Mouse (Mus musculus) intestine, embryonic 16.5 days (tissue): ENCODE measurements at regions not wholly inside any gene's neighbourhood (a gene's known extent, or its start where the extent isn't known, plus 50 kb on each side); places are given as distances from the start of the nearest gene placed in this dataset.
"Not testable (repeated sequence)": the region's sequence is repeated elsewhere in the genome, so short reads cannot be mapped to it uniquely, and the experiment has no call there.

Experiments
- ATAC-seq: fragments of 200-750 bp; cut with Nextera tagmentation; 2 replicates; pipeline ENCODE4 v1.8.0; 2017; ENCODE audit warnings: moderate TSS enrichment, moderate library complexity
- H3K27ac ChIP-seq: fragments of 300-500 bp; sonication (generic); 2 replicates; pipeline ENCODE4 v1.5.1; 2014; ENCODE audit warnings: mild to moderate bottlenecking, low read length
- H3K27me3 ChIP-seq: fragments of 300-500 bp; sonication (generic); replicated peaks from 2 replicates; pipeline ENCODE4 v1.6.1; 2014; ENCODE audit warnings: low read length, control low read depth, mixed read lengths; ENCODE audit not compliant: control insufficient read depth, insufficient read depth
- H3K36me3 ChIP-seq: fragments of 300-500 bp; sonication (generic); 2 replicates; pipeline ENCODE4 v1.6.1; 2014; ENCODE audit warnings: low read length, control low read depth; ENCODE audit not compliant: control insufficient read depth, insufficient read depth
- H3K4me1 ChIP-seq: fragments of 300-500 bp; sonication (generic); 2 replicates; pipeline ENCODE4 v1.6.1; 2014; ENCODE audit warnings: low read length, control low read depth, mixed read lengths; ENCODE audit not compliant: control insufficient read depth, insufficient read depth
- H3K4me2 ChIP-seq: fragments of 300-500 bp; sonication (generic); 2 replicates; pipeline ENCODE4 v1.6.1; 2014; ENCODE audit warnings: low read depth, low read length, control low read depth
- H3K4me3 ChIP-seq: fragments of 300-500 bp; sonication (generic); 2 replicates; pipeline ENCODE4 v1.5.1; 2014; ENCODE audit warnings: mild to moderate bottlenecking, low read length
- H3K9ac ChIP-seq: fragments of 300-500 bp; sonication (generic); 2 replicates; pipeline ENCODE4 v1.6.1; 2014; ENCODE audit warnings: low read depth, low read length
- H3K9me3 ChIP-seq: fragments of 300-500 bp; sonication (generic); 2 replicates; pipeline ENCODE4 v1.6.1; 2016; ENCODE audit warnings: low read length, control low read depth; ENCODE audit not compliant: control insufficient read depth
- WGBS: fragments of 180-500 bp; shearing (Covaris S2); extraction: QIAGEN DNeasy Blood & Tissue Kit; methylation state at CpG from one replicate; pipeline ENCODE4 v1.1.7; 2014; 5-methylcytosine and 5-hydroxymethylcytosine counted together

- Histone ChIP-seq H3K27ac (no peak overlapping the region), H3K9me3 (no peaks in the 10 kb centered on the region), H3K9ac (no peak overlapping the region), H3K36me3 (no peaks in the 10 kb centered on the region), H3K27me3 (no peaks in the 10 kb centered on the region), H3K4me1 (no peaks in the 10 kb centered on the region), H3K4me3 (no peak overlapping the region), H3K4me2 (no peak overlapping the region)
- WGBS = 61% methylated on average over 6 of the region's 6 CpGs
- no peak for ATAC-seq
These were observed 92.6 kb upstream of the Gm5148 start for GRCm38 (mm10) chr3:37816781-37817433.

DNA sequence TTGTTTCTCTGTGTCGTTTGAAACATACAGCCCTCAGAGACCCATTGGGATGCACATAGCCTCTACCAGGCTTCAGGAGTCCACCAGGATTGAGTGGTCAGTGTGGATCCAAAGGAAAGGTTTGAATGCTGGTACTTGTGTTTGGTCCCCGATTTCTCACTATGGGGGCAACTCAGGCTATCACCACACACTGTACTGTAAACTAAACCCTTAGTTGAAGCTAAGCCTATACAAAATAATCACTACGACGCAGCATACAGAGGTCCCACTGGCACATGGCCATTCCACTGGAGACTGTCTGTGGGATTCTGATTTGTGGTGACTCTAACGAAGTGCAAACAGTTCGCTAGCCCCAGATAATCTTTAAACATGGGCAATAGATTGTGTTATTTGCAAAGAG, 91.5 kb upstream of the Gm5148 start:
- Histone ChIP-seq H3K4me1 (no peaks in the 10 kb centered on the region), H3K4me3 (no peak overlapping the region), H3K9ac (no peak overlapping the region), H3K27ac (no peak overlapping the region), H3K9me3 (no peaks in the 10 kb centered on the region), H3K36me3 (no peaks in the 10 kb centered on the region), H3K27me3 (no peaks in the 10 kb centered on the region), H3K4me2 (no peak overlapping the region)
- ATAC-seq = no peak
- WGBS = 92% methylated on average over 6 of the region's 6 CpGs

- Histone ChIP-seq H3K27ac (no peak overlapping the region), H3K36me3 (no peaks in the 10 kb centered on the region), H3K9ac (no peak overlapping the region), H3K27me3 (no peaks in the 10 kb centered on the region), H3K9me3 (peaks cover 3% of the 10 kb centered on the region; the same call in 1 of the 2 replicates), H3K4me2 (no peak overlapping the region), H3K4me3 (no peak overlapping the region), H3K4me1 (no peaks in the 10 kb centered on the region)
- ATAC-seq = no peak
- WGBS = 88% methylated on average over 3 of the region's 3 CpGs
These were observed 88.6 kb upstream of the Gm5148 start for GRCm38 (mm10) chr3:37812936-37813335.

- ATAC-seq = no peak
- Histone ChIP-seq H3K4me2 (no peak overlapping the region), H3K4me3 (no peak overlapping the region), H3K9me3 (peaks cover 3% of the 10 kb centered on the region; the same call in 1 of the 2 replicates), H3K27me3 (no peaks in the 10 kb centered on the region), H3K36me3 (no peaks in the 10 kb centered on the region), H3K4me1 (no peaks in the 10 kb centered on the region), H3K9ac (no peak overlapping the region), H3K27ac (no peak overlapping the region)
- WGBS = 88% methylated on average over 2 of the region's 2 CpGs
These were observed 87.1 kb upstream of the Gm5148 start for GRCm38 (mm10) chr3:37811429-37811828.

DNA sequence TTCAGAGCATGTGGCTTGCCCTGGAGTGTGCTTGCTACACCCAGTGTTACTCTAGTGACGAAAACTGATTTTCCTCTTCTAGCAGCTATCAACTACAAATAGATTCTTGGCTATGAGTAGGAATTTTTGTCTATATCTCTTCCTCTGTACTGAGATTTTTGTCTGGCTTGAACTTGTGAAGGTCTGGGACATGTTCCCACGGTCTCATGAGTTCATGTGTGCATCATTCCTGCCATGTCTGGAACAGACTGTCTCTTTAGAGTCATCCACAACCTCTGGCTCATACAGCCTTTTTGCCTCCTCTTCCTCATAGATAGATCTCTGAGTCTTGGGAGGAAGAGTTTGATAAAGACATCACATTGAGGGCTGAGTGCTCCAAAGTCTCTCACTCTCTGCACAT, 86.5 kb upstream of the Gm5148 start:
- no peaks in the 10 kb centered on the region for H3K36me3 ChIP-seq
- H3K4me1 ChIP-seq = no peaks in the 10 kb centered on the region
- no peak for ATAC-seq
- no peak overlapping the region for H3K9ac ChIP-seq
- 84% methylated on average over 2 of the region's 2 CpGs for WGBS
- no peak overlapping the region for H3K27ac ChIP-seq
- peaks cover 3% of the 10 kb centered on the region; the same call in 1 of the 2 replicates for H3K9me3 ChIP-seq
- H3K27me3 ChIP-seq = no peaks in the 10 kb centered on the region
- no peak overlapping the region for H3K4me3 ChIP-seq
- H3K4me2 ChIP-seq = no peak overlapping the region

- H3K4me1 ChIP-seq = no peaks in the 10 kb centered on the region
- H3K36me3 ChIP-seq = no peaks in the 10 kb centered on the region
- 63% methylated on average over 6 of the region's 6 CpGs for WGBS
These were observed 81.5 kb upstream of the Gm5148 start for GRCm38 (mm10) chr3:37805805-37806148.

GRCm38 (mm10) chr3:37804941-37805804, 80.9 kb upstream of the Gm5148 start:
- Histone ChIP-seq H3K27me3 (no peaks in the 10 kb centered on the region), H3K9ac (no peak overlapping the region), H3K27ac (no peak overlapping the region), H3K4me3 (no peak overlapping the region), H3K4me1 (no peaks in the 10 kb centered on the region), H3K4me2 (no peak overlapping the region), H3K36me3 (no peaks in the 10 kb centered on the region), H3K9me3 (peaks cover 3% of the 10 kb centered on the region; the same call in 1 of the 2 replicates)
- WGBS = 86% methylated on average over 9 of the region's 9 CpGs
- no peak for ATAC-seq

More at GRCm38 (mm10) chr3:37805805-37806148, 81.5 kb upstream of the Gm5148 start:
- H3K4me2 ChIP-seq = no peak overlapping the region
- H3K9ac ChIP-seq = no peak overlapping the region
- no peak overlapping the region for H3K27ac ChIP-seq
- no peak for ATAC-seq
- no peaks in the 10 kb centered on the region for H3K27me3 ChIP-seq
- no peak overlapping the region for H3K4me3 ChIP-seq
- peaks cover 3% of the 10 kb centered on the region; the same call in 1 of the 2 replicates for H3K9me3 ChIP-seq

GRCm38 (mm10) chr3:37804261-37804660, 80.0 kb upstream of the Gm5148 start:
- no peak overlapping the region for H3K9ac ChIP-seq
- WGBS = 51% methylated on average over 5 of the region's 5 CpGs
- peaks cover under 1% of the 10 kb centered on the region; the same call in 1 of the 2 replicates for H3K9me3 ChIP-seq
- H3K4me3 ChIP-seq = no peak overlapping the region
- H3K27me3 ChIP-seq = no peaks in the 10 kb centered on the region
- H3K27ac ChIP-seq = no peak overlapping the region
- ATAC-seq = no peak
- H3K36me3 ChIP-seq = no peaks in the 10 kb centered on the region
- no peaks in the 10 kb centered on the region for H3K4me1 ChIP-seq
- H3K4me2 ChIP-seq = no peak overlapping the region

DNA sequence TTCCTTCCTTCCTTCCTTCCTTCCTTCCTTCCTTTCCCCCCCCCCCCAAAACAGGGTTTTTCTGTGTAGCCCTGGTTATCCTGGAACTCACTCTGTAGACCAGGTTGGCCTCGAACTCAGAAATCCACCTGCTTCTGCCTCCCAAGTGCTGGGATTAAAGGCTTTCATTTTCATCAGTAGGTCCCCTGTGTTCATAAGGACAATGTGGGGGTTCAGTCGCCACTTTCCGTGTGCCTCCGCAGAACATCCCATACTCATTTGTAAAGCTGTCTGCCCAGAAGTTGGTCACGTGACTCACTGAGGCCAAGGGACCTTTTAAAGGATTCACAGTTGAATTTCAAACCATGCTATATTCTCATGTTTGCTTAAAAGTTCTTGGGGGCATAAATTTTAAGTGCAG, 79.5 kb upstream of the Gm5148 start:
- not testable (repeated sequence) for H3K27me3 ChIP-seq, H3K36me3 ChIP-seq, H3K4me3 ChIP-seq, H3K4me2 ChIP-seq, H3K4me1 ChIP-seq, H3K9me3 ChIP-seq, H3K27ac ChIP-seq, ATAC-seq, H3K9ac ChIP-seq
- 83% methylated on average over 5 of the region's 5 CpGs for WGBS
